Mouse (Mus musculus) neural tube, embryonic 13.5 days (tissue): ENCODE results near the gene Zyg11a. TPM values are rescaled to one million over a fixed set of nuclear protein-coding genes. Genes with fewer than 3 reads are reported as not detected.

Experiments used
- ATAC-seq: fragments of 200-750 bp; cut with Nextera tagmentation; 2 replicates; pipeline ENCODE4 v1.8.0; 2017; ENCODE audit warnings: low read depth, mild to moderate bottlenecking, moderate TSS enrichment, moderate library complexity
- H3K27ac ChIP-seq: fragments of 300-500 bp; sonication (generic); replicated peaks from 2 replicates; pipeline ENCODE4 v1.5.1; 2015; ENCODE audit warnings: moderate library complexity, mild to moderate bottlenecking, inconsistent platforms
- H3K27me3 ChIP-seq: fragments of 300-500 bp; sonication (generic); 2 replicates; pipeline ENCODE4 v1.6.1; 2015; ENCODE audit warnings: mild to moderate bottlenecking, inconsistent platforms
- H3K36me3 ChIP-seq: fragments of 300-500 bp; sonication (generic); 2 replicates; pipeline ENCODE4 v1.6.1; 2015; ENCODE audit warnings: mild to moderate bottlenecking, inconsistent platforms
- H3K4me1 ChIP-seq: fragments of 300-500 bp; sonication (generic); replicated peaks from 2 replicates; pipeline ENCODE4 v1.6.1; 2015; ENCODE audit warnings: inconsistent platforms
- H3K4me2 ChIP-seq: fragments of 300-500 bp; sonication (generic); 2 replicates; pipeline ENCODE4 v1.6.1; 2015; ENCODE audit warnings: inconsistent platforms, mild to moderate bottlenecking, moderate library complexity
- H3K4me3 ChIP-seq: fragments of 300-500 bp; sonication (generic); 2 replicates; pipeline ENCODE4 v1.5.1; 2015; ENCODE audit warnings: mild to moderate bottlenecking, inconsistent platforms
- H3K9ac ChIP-seq: fragments of 300-500 bp; sonication (generic); 2 replicates; pipeline ENCODE4 v1.6.1; 2015; ENCODE audit warnings: moderate library complexity, mild to moderate bottlenecking, inconsistent platforms
- H3K9me3 ChIP-seq: fragments of 300-500 bp; sonication (generic); 2 replicates; pipeline ENCODE4 v1.6.1; 2016; ENCODE audit warnings: inconsistent platforms
- WGBS: fragments of 180-500 bp; shearing (Covaris S2); methylation state at CpG from one replicate; pipeline ENCODE4 v1.1.7; 2015; 5-methylcytosine and 5-hydroxymethylcytosine counted together
- polyA plus RNA-seq: library from polyadenylated mRNA; unstranded; fragments of >200 nt; fragmentation: Nextera tagmentation; extraction: Ambion mirVana; gene quantifications from 2 replicates; pipeline ENCODE4 v1.2.1, GENCODE M21; 2015

Zyg11a gene
- polyA plus RNA-seq: not detected in 2 replicates

DNA sequence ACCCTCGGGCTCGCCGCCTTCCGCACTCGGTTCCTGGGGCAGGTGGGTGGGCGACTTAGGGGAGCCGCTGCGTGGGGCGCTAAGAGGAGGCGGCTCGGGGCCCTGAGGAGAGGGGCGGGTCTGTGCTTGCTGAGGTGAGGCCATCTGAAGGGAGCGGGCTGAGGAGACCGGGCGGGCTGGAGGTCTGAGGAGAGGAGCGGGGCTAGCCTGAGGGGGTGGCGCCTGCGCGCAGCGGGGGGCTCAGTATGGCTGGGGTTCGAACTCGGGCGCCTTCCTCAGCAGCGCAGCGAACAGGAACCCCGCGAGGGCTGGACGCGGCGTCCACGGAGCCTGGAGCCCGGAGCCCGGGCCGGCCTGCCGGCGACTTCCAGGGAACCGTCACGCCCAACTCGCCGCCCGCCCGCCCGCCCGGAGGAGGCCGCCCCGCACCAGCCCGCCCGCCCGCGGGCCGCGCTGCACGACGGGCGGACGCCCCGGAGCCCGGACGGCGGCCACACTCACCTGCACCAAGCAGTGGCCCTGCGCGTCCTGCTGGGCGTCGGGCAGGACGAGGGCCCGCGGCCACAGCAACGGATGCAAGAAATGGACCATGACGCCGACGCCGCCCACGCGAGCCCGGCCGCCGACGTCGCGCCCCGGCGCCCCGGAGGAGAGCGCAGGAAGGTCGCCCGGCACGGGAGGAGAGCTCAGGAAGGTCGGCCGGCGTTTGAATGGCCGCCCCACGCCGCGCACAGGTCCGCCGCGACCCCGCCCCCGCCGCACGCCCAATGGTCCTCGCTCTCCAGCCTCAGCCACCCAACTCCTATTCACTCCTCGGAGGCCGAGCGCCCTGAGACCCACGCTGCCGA lies at the start of gene Zyg11a:
Gene Zyg11a (minus strand): TSS at position 717 of the 848 bp plus-strand sequence.
- 3% methylated on average over 63 of the region's 107 CpGs for WGBS
- peak; percentile 56 for ATAC-seq
- Histone ChIP-seq H3K9ac (0 out of 2 replicates have a peak within 1 kb of the TSS, but pooled peaks have one; percentile 53), H3K4me3 (peak within 1 kb of the TSS; percentile 40), H3K4me1 (peaks cover 8% of the 10 kb centered on the region; the same call in 1 of the 2 replicates), H3K27ac (no peak within 1 kb of the TSS), H3K27me3 (peaks cover 60% of the 10 kb centered on the region), H3K4me2 (peak within 1 kb of the TSS; percentile 54), H3K9me3 (no peaks in the 10 kb centered on the region), H3K36me3 (no peaks in the 10 kb centered on the region)

DNA sequence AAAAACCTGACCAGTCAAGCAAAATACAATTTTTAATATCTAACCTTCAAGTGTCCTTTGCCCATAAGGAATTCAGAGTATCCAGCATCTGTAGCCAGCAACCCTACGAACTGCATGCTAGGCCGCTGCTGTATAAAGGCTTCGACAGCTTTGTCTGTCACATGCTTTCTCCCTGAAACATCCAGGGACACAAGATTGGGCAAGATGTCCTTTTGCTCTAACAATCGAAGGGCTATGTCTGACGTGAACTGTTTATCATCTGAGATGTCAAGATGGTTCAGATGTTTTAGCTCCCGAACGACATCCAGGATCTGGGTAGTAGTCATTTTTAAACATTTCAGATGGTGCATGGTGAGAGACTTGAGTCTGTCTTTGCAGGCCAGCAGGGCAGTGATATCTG lies 47.9 kb upstream of the Zyg11a start:
- H3K4me1 ChIP-seq: no peaks in the 10 kb centered on the region
- H3K36me3 ChIP-seq: peaks cover 67% of the 10 kb centered on the region
- ATAC-seq: no peak
- H3K27ac ChIP-seq: no peak overlapping the region
- H3K9me3 ChIP-seq: no peaks in the 10 kb centered on the region
- no peak overlapping the region for H3K9ac ChIP-seq
- no peak overlapping the region for H3K4me2 ChIP-seq
- 97% methylated on average over 7 of the region's 7 CpGs for WGBS
- no peak overlapping the region for H3K4me3 ChIP-seq
- no peaks in the 10 kb centered on the region for H3K27me3 ChIP-seq

- Histone ChIP-seq H3K27ac (no peak overlapping the region), H3K4me2 (no peak overlapping the region), H3K36me3 (peaks cover 90% of the 10 kb centered on the region), H3K27me3 (no peaks in the 10 kb centered on the region), H3K9me3 (no peaks in the 10 kb centered on the region), H3K4me1 (no peaks in the 10 kb centered on the region), H3K9ac (no peak overlapping the region), H3K4me3 (no peak overlapping the region)
- ATAC-seq: no peak
- 93% methylated on average over 6 of the region's 6 CpGs for WGBS
Observed at GRCm38 (mm10) chr4:108253317-108253716, 35.5 kb upstream of the Zyg11a start.

DNA sequence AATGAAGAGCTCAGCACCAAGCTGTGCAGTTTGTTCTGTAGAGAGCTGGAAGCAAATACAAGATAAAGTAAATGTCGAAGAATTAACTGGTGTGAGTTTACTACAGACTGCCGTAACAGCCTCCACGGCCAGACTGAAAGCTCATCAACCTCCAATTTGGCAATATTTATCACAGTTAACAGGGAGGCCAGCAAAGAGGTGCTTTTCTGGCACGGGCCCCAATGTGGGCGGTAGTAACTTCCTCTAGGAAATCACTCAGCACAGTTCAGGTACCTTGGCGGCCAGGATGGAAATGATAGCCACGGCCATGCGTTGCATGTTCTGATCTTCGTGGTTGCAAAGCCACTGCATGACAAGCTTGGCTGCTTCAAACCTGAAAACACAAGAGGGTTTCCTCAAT lies 32.7 kb upstream of the Zyg11a start:
- WGBS: 97% methylated on average over 9 of the region's 9 CpGs
- no peak overlapping the region for H3K9ac ChIP-seq
- no peaks in the 10 kb centered on the region for H3K4me1 ChIP-seq
- no peaks in the 10 kb centered on the region for H3K9me3 ChIP-seq
- ATAC-seq: no peak
- peaks cover 73% of the 10 kb centered on the region for H3K36me3 ChIP-seq
- H3K27ac ChIP-seq: no peak overlapping the region
- H3K4me3 ChIP-seq: no peak overlapping the region
- H3K27me3 ChIP-seq: no peaks in the 10 kb centered on the region
- H3K4me2 ChIP-seq: no peak overlapping the region

GRCm38 (mm10) chr4:108249314-108249713 lies 31.5 kb upstream of the Zyg11a start:
- Histone ChIP-seq H3K36me3 (peaks cover 74% of the 10 kb centered on the region), H3K9ac (no peak overlapping the region), H3K4me1 (no peaks in the 10 kb centered on the region), H3K4me2 (no peak overlapping the region), H3K9me3 (no peaks in the 10 kb centered on the region), H3K4me3 (no peak overlapping the region), H3K27me3 (no peaks in the 10 kb centered on the region), H3K27ac (no peak overlapping the region)
- ATAC-seq: no peak
- WGBS: 86% methylated on average over 3 of the region's 3 CpGs

DNA sequence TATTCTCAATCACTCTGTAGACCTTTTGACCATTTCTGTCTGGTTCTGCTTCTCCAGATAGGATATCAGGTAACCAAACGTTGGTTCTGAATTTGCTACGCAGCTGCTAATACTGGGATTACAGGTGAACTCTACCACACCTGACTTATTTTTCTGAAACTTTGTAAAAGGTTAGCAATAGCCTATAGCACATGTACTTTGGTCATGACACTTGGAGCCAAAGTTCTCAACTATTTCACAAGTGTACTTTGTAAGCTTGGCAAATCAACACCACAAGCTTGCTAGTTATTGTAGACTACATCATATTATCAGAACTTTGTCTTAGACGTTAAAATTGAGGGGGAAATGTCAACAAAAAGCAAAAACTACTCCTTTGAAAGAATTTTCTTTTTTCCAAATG lies 15.8 kb upstream of the Zyg11a start:
- H3K27me3 ChIP-seq: no peaks in the 10 kb centered on the region
- H3K4me3 ChIP-seq: no peak overlapping the region
- no peaks in the 10 kb centered on the region for H3K9me3 ChIP-seq
- H3K4me1 ChIP-seq: no peaks in the 10 kb centered on the region
- H3K9ac ChIP-seq: no peak overlapping the region
- peaks cover 79% of the 10 kb centered on the region for H3K36me3 ChIP-seq
- WGBS: 95% methylated on average over 3 of the region's 3 CpGs
- no peak overlapping the region for H3K27ac ChIP-seq
- no peak for ATAC-seq
- no peak overlapping the region for H3K4me2 ChIP-seq

GRCm38 (mm10) chr4:108225341-108225872 lies 7.6 kb upstream of the Zyg11a start:
- Histone ChIP-seq H3K4me2 (no peak overlapping the region), H3K9ac (no peak overlapping the region), H3K9me3 (no peaks in the 10 kb centered on the region), H3K4me1 (no peaks in the 10 kb centered on the region), H3K4me3 (no peak overlapping the region), H3K36me3 (no peaks in the 10 kb centered on the region), H3K27ac (no peak overlapping the region), H3K27me3 (peaks cover 4% of the 10 kb centered on the region; the same call in 1 of the 2 replicates)
- WGBS: 32% methylated on average over 3 of the region's 3 CpGs
- ATAC-seq: no peak

DNA sequence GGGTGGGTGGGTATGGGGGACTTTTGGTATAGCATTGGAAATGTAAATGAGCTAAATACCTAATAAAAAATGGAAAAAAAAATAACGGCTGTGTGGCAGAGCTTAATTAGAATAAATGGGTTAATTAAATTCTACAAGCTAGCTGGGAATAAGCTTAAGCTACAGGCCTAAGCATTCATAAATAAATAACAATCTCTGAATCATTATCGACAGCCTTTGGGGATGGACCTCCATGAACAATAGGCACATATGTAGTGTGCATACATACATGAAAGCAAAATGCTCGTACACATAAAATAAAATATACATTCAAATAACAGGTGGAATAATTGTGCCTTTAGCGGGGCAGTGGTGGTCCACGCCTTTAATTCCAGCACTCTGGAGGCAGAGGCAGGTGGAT lies 4.7 kb upstream of the Zyg11a start:
- no peak overlapping the region for H3K27ac ChIP-seq
- no peak overlapping the region for H3K4me3 ChIP-seq
- H3K4me2 ChIP-seq: no peak overlapping the region
- no peak overlapping the region for H3K9ac ChIP-seq
- 0 out of 2 replicates have a peak, but pooled peaks have one; percentile 67 for ATAC-seq
- no peaks in the 10 kb centered on the region for H3K36me3 ChIP-seq
- WGBS: 76% methylated on average over 5 of the region's 5 CpGs
- H3K9me3 ChIP-seq: no peaks in the 10 kb centered on the region
- peaks cover 32% of the 10 kb centered on the region for H3K27me3 ChIP-seq
- peaks cover 5% of the 10 kb centered on the region; the same call in 1 of the 2 replicates for H3K4me1 ChIP-seq

DNA sequence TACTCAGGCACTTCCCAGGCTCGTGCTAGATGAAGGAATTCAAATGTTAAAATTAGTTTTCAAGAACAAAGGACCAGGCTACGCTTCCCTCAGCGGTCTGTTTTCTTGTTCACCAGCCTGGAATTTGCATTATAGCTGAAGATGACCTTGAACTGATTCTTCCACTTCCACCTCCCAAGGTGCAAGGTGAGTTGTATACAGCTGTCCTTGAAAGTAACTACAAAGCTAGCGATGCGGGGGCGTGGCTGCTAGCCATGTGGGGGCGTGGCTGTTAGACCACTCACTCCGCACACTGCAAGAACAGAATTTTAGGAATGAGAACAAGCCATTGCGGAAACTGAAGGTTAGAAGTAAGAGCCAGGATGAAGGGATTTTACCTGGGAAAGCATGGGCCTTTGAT lies 1.2 kb upstream of the Zyg11a start:
- Histone ChIP-seq H3K27me3 (peaks cover 60% of the 10 kb centered on the region), H3K27ac (no peak overlapping the region), H3K4me1 (peaks cover 8% of the 10 kb centered on the region; the same call in 1 of the 2 replicates), H3K36me3 (no peaks in the 10 kb centered on the region), H3K4me3 (no peak overlapping the region), H3K9me3 (no peaks in the 10 kb centered on the region), H3K4me2 (no peak overlapping the region), H3K9ac (no peak overlapping the region)
- WGBS: 6% methylated on average over 9 of the region's 9 CpGs
- no peak for ATAC-seq

DNA sequence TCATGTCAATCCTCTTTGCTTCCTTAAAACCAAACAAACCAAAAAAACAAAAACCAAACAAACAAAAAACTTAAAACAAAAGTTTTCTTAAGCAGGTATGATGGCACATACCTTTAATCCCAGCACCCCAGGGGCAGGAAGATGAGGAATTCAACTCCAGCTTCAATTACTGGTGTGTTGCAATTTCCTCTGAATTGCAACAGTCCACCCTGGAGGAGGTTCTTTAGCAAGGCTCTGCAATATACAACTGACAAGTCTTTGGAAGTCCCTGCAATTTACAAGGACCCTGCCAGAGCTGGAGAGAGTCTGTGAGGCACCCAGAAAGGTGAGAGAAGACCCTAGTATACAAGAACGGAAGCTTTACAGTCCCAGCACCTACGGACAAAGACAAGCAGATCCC lies 4.8 kb downstream of the Zyg11a start:
- Histone ChIP-seq H3K36me3 (no peaks in the 10 kb centered on the region), H3K4me1 (peaks cover 8% of the 10 kb centered on the region; the same call in 1 of the 2 replicates), H3K27ac (no peak overlapping the region), H3K4me2 (no peak overlapping the region), H3K27me3 (peaks cover 33% of the 10 kb centered on the region), H3K9ac (no peak overlapping the region), H3K9me3 (no peaks in the 10 kb centered on the region), H3K4me3 (no peak overlapping the region)
- WGBS: 85% methylated on average over 2 of the region's 2 CpGs
- ATAC-seq: no peak

DNA sequence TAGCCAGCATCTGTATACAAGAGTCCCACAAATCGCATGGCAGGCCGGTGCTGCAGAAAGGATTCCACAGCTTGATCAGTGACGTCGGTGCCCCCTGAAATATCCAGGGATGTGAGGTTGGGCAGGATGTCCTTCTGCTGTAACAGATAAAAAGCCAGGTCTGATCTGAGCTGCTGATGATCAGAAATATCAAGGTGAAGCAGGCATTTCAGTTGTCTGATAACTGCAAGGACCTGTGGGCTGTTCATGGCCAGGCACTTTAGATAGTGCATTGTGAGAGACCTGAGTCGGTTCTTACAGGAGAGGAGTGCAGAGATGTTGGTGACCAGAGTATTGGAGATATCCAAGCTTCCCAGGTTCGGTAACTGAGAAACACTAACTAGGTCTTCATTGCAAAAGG lies 13.2 kb downstream of the Zyg11a start:
- ATAC-seq: no peak
- Histone ChIP-seq H3K27me3 (no peaks in the 10 kb centered on the region), H3K4me2 (no peak overlapping the region), H3K36me3 (no peaks in the 10 kb centered on the region), H3K27ac (no peak overlapping the region), H3K4me3 (no peak overlapping the region), H3K4me1 (no peaks in the 10 kb centered on the region), H3K9ac (no peak overlapping the region), H3K9me3 (no peaks in the 10 kb centered on the region)
- 93% methylated on average over 6 of the region's 6 CpGs for WGBS

DNA sequence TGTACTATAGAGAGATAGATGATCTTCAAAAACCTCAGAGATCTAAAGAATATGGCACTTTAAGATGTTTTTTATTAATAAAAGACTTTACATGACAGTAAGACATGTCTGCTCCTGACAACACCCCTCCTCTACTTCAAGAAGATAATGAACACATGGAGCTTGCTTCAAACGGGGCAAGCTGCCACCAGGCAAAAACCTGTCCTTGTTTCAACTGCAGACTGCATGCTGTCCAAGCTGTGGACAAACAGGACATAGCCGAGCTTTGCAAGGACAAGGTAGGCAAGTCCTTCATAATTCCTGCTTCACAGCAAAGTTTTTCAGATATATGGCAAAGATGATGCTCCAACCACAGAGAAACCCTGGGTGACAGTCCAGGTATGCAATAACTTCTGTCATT lies 18.6 kb downstream of the Zyg11a start:
- Histone ChIP-seq H3K4me2 (no peak overlapping the region), H3K4me1 (no peaks in the 10 kb centered on the region), H3K27ac (no peak overlapping the region), H3K27me3 (no peaks in the 10 kb centered on the region), H3K9me3 (no peaks in the 10 kb centered on the region), H3K4me3 (no peak overlapping the region), H3K9ac (no peak overlapping the region), H3K36me3 (no peaks in the 10 kb centered on the region)
- WGBS: 84% methylated on average over 2 of the region's 2 CpGs
- ATAC-seq: no peak
